Mouse (Mus musculus): ENCODE measurements around the gene Bank1.

- no peak for TF ChIP-seq MAFK (IDR thresholded peaks at IDR 0.05; ENCODE audit: insufficient read depth, low read depth, low read length)
- no peak for TF ChIP-seq ZC3H11A (IDR thresholded peaks at IDR 0.05; ENCODE audit: borderline replicate concordance, low read depth, low read length)
- no peak for TF ChIP-seq CHD2 (IDR thresholded peaks at IDR 0.05; ENCODE audit: low read depth, low read length)
- TF ChIP-seq ZNF384 (IDR thresholded peaks at IDR 0.05; ENCODE audit: low read depth, low read length), result no peak
- TF ChIP-seq HCFC1 (IDR thresholded peaks at IDR 0.05; ENCODE audit: borderline replicate concordance, insufficient read depth, low read length), result no peak
Measured at GRCm38 (mm10) chr3:136264969-136265595, 60.8 kb downstream of the Bank1 start.
